Mouse (Mus musculus): Measurements from ENCODE around the gene Tmem86b. TPM values are rescaled to one million over a fixed set of nuclear protein-coding genes. Genes with fewer than 3 reads are reported as not detected.

Tmem86b gene
- total RNA-seq, 2 experiments from 2014 or later, result 10.7 to 13.6 TPM

DNA sequence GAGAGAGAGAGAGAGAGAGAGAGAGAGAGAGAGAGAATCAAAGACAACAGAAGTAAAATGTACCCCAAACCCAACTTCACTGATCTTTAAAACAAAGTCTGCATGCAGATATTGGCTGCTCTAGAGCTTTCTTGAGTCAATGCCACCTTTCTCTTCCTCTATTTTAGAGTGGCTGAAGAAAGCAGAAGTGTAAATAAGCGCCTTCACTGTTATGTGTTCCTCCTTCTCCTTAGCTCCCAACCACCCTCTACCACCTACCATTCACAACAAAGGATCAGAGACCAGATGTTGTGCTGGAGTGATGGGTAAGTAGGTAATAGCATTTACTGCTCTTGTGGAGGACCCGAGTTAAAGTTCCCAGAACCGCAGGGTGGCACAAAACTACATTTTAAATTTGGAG, 49.7 kb downstream of the Tmem86b start:
- peak; percentile 96 for ATAC-seq (ENCODE audit: poor library complexity, severe bottlenecking)

Other genes with a start within 250 kb of the Tmem86b start
- gene Gp6, start 233.7 kb downstream of the Tmem86b start, total RNA-seq (2015), result 0.07 TPM in 1 of 2 replicates, not detected in the other
- 0.07 TPM in 1 of 2 replicates, not detected in the other for gene Gp6, start 233.7 kb downstream of the Tmem86b start, total RNA-seq (2017)
- 1.1 and 1.8 TPM in 2 replicates for gene Rdh13, start 185.8 kb downstream of the Tmem86b start, total RNA-seq (2015)
- gene Rdh13, start 185.8 kb downstream of the Tmem86b start, total RNA-seq (2017), result 4.7 and 5.4 TPM in 2 replicates
- gene Eps8l1, start 170.7 kb downstream of the Tmem86b start, total RNA-seq (2015), result 1.4 and 5.3 TPM in 2 replicates
- gene Eps8l1, start 170.7 kb downstream of the Tmem86b start, total RNA-seq (2017), result 4.5 and 5.1 TPM in 2 replicates
- 106 and 134 TPM in 2 replicates for gene Ppp1r12c, start 129.7 kb downstream of the Tmem86b start, total RNA-seq (2015)
- gene Ppp1r12c, start 129.7 kb downstream of the Tmem86b start, total RNA-seq (2017), result 146 and 169 TPM in 2 replicates
- gene Tnnt1, start 115.0 kb downstream of the Tmem86b start, total RNA-seq (2015), result 2.6 and 5.8 TPM in 2 replicates
- gene Tnnt1, start 115.0 kb downstream of the Tmem86b start, total RNA-seq (2017), result 8.6 and 13.4 TPM in 2 replicates
- gene Tnni3, start 107.2 kb downstream of the Tmem86b start, total RNA-seq (2015), result 5.1 and 8.8 TPM in 2 replicates
- gene Tnni3, start 107.2 kb downstream of the Tmem86b start, total RNA-seq (2017), result 1.7 TPM in 1 of 2 replicates, not detected in the other
- gene Dnaaf3, start 99.0 kb downstream of the Tmem86b start, total RNA-seq (2015), result 1.3 TPM in 2 replicates
- 1.0 TPM in 2 replicates for gene Dnaaf3, start 99.0 kb downstream of the Tmem86b start, total RNA-seq (2017)
- gene Syt5, start 83.9 kb downstream of the Tmem86b start, total RNA-seq (2015), result not detected in 2 replicates
- not detected in 2 replicates for gene Syt5, start 83.9 kb downstream of the Tmem86b start, total RNA-seq (2017)
- gene Ptprh, start 27.4 kb downstream of the Tmem86b start, total RNA-seq (2015), result not detected in 2 replicates
- gene Ptprh, start 27.4 kb downstream of the Tmem86b start, total RNA-seq (2017), result not detected in 2 replicates
- 71.1 and 72.6 TPM in 2 replicates for gene Ppp6r1, start 27.6 kb upstream of the Tmem86b start, total RNA-seq (2015)
- 85.6 and 101 TPM in 2 replicates for gene Ppp6r1, start 27.6 kb upstream of the Tmem86b start, total RNA-seq (2017)
- 12.7 and 16.9 TPM in 2 replicates for gene Hspbp1, start 53.6 kb upstream of the Tmem86b start, total RNA-seq (2015)
- gene Hspbp1, start 53.6 kb upstream of the Tmem86b start, total RNA-seq (2017), result 9.8 and 15.3 TPM in 2 replicates
- not detected in 2 replicates for gene Brsk1, start 59.2 kb upstream of the Tmem86b start, total RNA-seq (2015)
- not detected in 2 replicates for gene Brsk1, start 59.2 kb upstream of the Tmem86b start, total RNA-seq (2017)
- 11.4 and 13.3 TPM in 2 replicates for gene Tmem150b, start 93.8 kb upstream of the Tmem86b start, total RNA-seq (2015)
- 15.5 and 18.0 TPM in 2 replicates for gene Tmem150b, start 93.8 kb upstream of the Tmem86b start, total RNA-seq (2017)
- 32.4 and 38.4 TPM in 2 replicates for gene Kmt5c, start 108.7 kb upstream of the Tmem86b start, total RNA-seq (2015)
- gene Kmt5c, start 108.7 kb upstream of the Tmem86b start, total RNA-seq (2017), result 44.2 and 58.2 TPM in 2 replicates
- gene Cox6b2, start 121.7 kb upstream of the Tmem86b start, total RNA-seq (2015), result 29.5 and 32.4 TPM in 2 replicates
- 20.5 and 24.8 TPM in 2 replicates for gene Cox6b2, start 121.7 kb upstream of the Tmem86b start, total RNA-seq (2017)
- gene Fam71e2, start 139.9 kb upstream of the Tmem86b start, total RNA-seq (2015), result not detected in 2 replicates
- not detected in 2 replicates for gene Fam71e2, start 139.9 kb upstream of the Tmem86b start, total RNA-seq (2017)
- gene Il11, start 151.4 kb upstream of the Tmem86b start, total RNA-seq (2015), result not detected in 2 replicates
- not detected in 2 replicates for gene Il11, start 151.4 kb upstream of the Tmem86b start, total RNA-seq (2017)
- gene Tmem190, start 151.5 kb upstream of the Tmem86b start, total RNA-seq (2015), result not detected in 2 replicates
- gene Tmem190, start 151.5 kb upstream of the Tmem86b start, total RNA-seq (2017), result not detected in 2 replicates
- gene Tmem238, start 158.2 kb upstream of the Tmem86b start, total RNA-seq (2015), result 1.3 and 3.0 TPM in 2 replicates
- 0.61 and 2.5 TPM in 2 replicates for gene Tmem238, start 158.2 kb upstream of the Tmem86b start, total RNA-seq (2017)
- 1,340 and 1,433 TPM in 2 replicates for gene Rpl28, start 161.5 kb upstream of the Tmem86b start, total RNA-seq (2015)
- 535 and 673 TPM in 2 replicates for gene Rpl28, start 161.5 kb upstream of the Tmem86b start, total RNA-seq (2017)
- gene Ube2s, start 181.2 kb upstream of the Tmem86b start, total RNA-seq (2015), result 313 and 324 TPM in 2 replicates
- gene Ube2s, start 181.2 kb upstream of the Tmem86b start, total RNA-seq (2017), result 178 and 185 TPM in 2 replicates
- not detected in 2 replicates for gene Shisa7, start 213.3 kb upstream of the Tmem86b start, total RNA-seq (2015)
- gene Shisa7, start 213.3 kb upstream of the Tmem86b start, total RNA-seq (2017), result not detected in 2 replicates
- gene Isoc2b, start 238.8 kb upstream of the Tmem86b start, total RNA-seq (2015), result 6.5 and 9.2 TPM in 2 replicates
- gene Isoc2b, start 238.8 kb upstream of the Tmem86b start, total RNA-seq (2017), result 70.2 and 91.2 TPM in 2 replicates
- 2.3 and 3.0 TPM in 2 replicates for gene Isoc2a, start 245.7 kb upstream of the Tmem86b start, total RNA-seq (2015)
- 5.0 TPM in 2 replicates for gene Isoc2a, start 245.7 kb upstream of the Tmem86b start, total RNA-seq (2017)